Mouse (Mus musculus) neural tube, embryonic 11.5 days (tissue): ENCODE data around the gene Dnajc12. TPM values are rescaled to one million over a fixed set of nuclear protein-coding genes. Genes with fewer than 3 reads are reported as not detected.
"Not testable (repeated sequence)": the region's sequence is repeated elsewhere in the genome, so short reads cannot be mapped to it uniquely, and the experiment has no call there.

ENCODE experiments used
- ATAC-seq: fragments of 200-750 bp; cut with Nextera tagmentation; 2 replicates; pipeline ENCODE4 v1.8.0; 2017; ENCODE audit warnings: moderate number of reproducible peaks, mild to moderate bottlenecking, moderate TSS enrichment, moderate library complexity; ENCODE audit not compliant: insufficient read depth, low FRiP score, low TSS enrichment
- DNase-seq: peaks from one replicate; pipeline ENCODE4 v3.0.0-alpha.2; 2015; ENCODE audit warnings: low spot score
- H3K27ac ChIP-seq: fragments of 300-500 bp; sonication (generic); 2 replicates; pipeline ENCODE4 v1.5.1; 2014; ENCODE audit warnings: low read depth, mild to moderate bottlenecking, low read length
- H3K27me3 ChIP-seq: fragments of 300-500 bp; sonication (generic); 2 replicates; pipeline ENCODE4 v1.6.1; 2014; ENCODE audit warnings: mild to moderate bottlenecking, low read length, mixed read lengths; ENCODE audit not compliant: control insufficient read depth, insufficient read depth
- H3K36me3 ChIP-seq: fragments of 300-500 bp; sonication (generic); 2 replicates; pipeline ENCODE4 v1.6.1; 2014; ENCODE audit warnings: mild to moderate bottlenecking, low read length, moderate library complexity, mixed read lengths; ENCODE audit not compliant: control insufficient read depth, insufficient read depth
- H3K4me1 ChIP-seq: fragments of 300-500 bp; sonication (generic); 2 replicates; pipeline ENCODE4 v1.6.1; 2014; ENCODE audit warnings: low read length, mixed read lengths; ENCODE audit not compliant: control insufficient read depth, insufficient read depth
- H3K4me2 ChIP-seq: fragments of 300-500 bp; sonication (generic); 2 replicates; pipeline ENCODE4 v1.6.1; 2014; ENCODE audit warnings: low read depth, mild to moderate bottlenecking, moderate library complexity
- H3K4me3 ChIP-seq: fragments of 300-500 bp; sonication (generic); 2 replicates; pipeline ENCODE4 v1.5.1; 2014; ENCODE audit warnings: low read depth, low read length
- H3K9ac ChIP-seq: fragments of 300-500 bp; sonication (generic); 2 replicates; pipeline ENCODE4 v1.6.1; 2014; ENCODE audit warnings: mild to moderate bottlenecking, low read length
- H3K9me3 ChIP-seq: fragments of 300-500 bp; sonication (generic); 2 replicates; pipeline ENCODE4 v1.6.1; 2016; ENCODE audit warnings: low read length; ENCODE audit not compliant: control insufficient read depth
- WGBS: fragments of 180-500 bp; shearing (Covaris S2); extraction: QIAGEN DNeasy Blood & Tissue Kit; methylation state at CpG from one replicate; pipeline ENCODE4 v1.1.7; 2014; 5-methylcytosine and 5-hydroxymethylcytosine counted together
- polyA plus RNA-seq: library from polyadenylated mRNA; unstranded; fragments of >200 nt; fragmentation: Nextera tagmentation; extraction: Ambion mirVana; gene quantifications from 2 replicates; pipeline ENCODE4 v1.2.1, GENCODE M21; 2014

The Dnajc12 gene
- polyA plus RNA-seq, 1 experiment from 2014 or later, result 16.0 TPM

GRCm38 (mm10) chr10:63350666-63351065 is 31.6 kb upstream of the Dnajc12 start:
- Histone ChIP-seq H3K9me3 (no peaks in the 10 kb centered on the region), H3K36me3 (no peaks in the 10 kb centered on the region), H3K27ac (no peak overlapping the region), H3K4me1 (no peaks in the 10 kb centered on the region), H3K27me3 (no peaks in the 10 kb centered on the region), H3K4me3 (no peak overlapping the region), H3K4me2 (no peak overlapping the region), H3K9ac (no peak overlapping the region)
- DNase-seq, result no peak
- 89% methylated on average over 7 of the region's 7 CpGs for WGBS
- no peak for ATAC-seq

GRCm38 (mm10) chr10:63351099-63351498 is 31.1 kb upstream of the Dnajc12 start:
- H3K36me3 ChIP-seq, H3K27me3 ChIP-seq, ATAC-seq, H3K9ac ChIP-seq, H3K9me3 ChIP-seq, H3K4me3 ChIP-seq, H3K4me2 ChIP-seq, H3K27ac ChIP-seq, DNase-seq, H3K4me1 ChIP-seq: not testable (repeated sequence)
- 86% methylated on average over 7 of the region's 7 CpGs for WGBS

GRCm38 (mm10) chr10:63352111-63352510 is 30.1 kb upstream of the Dnajc12 start:
- Histone ChIP-seq H3K4me1 (no peaks in the 10 kb centered on the region), H3K27ac (no peak overlapping the region), H3K27me3 (no peaks in the 10 kb centered on the region), H3K36me3 (no peaks in the 10 kb centered on the region), H3K9me3 (no peaks in the 10 kb centered on the region), H3K9ac (no peak overlapping the region), H3K4me2 (no peak overlapping the region), H3K4me3 (no peak overlapping the region)
- DNase-seq, result no peak
- no peak for ATAC-seq
- WGBS, result 91% methylated on average over 5 of the region's 5 CpGs

GRCm38 (mm10) chr10:63360502-63360901 is 21.7 kb upstream of the Dnajc12 start:
- no peak overlapping the region for H3K27ac ChIP-seq
- H3K4me3 ChIP-seq, result no peak overlapping the region
- no peaks in the 10 kb centered on the region for H3K27me3 ChIP-seq
- H3K9me3 ChIP-seq, result no peaks in the 10 kb centered on the region
- no peak for DNase-seq
- H3K4me1 ChIP-seq, result no peaks in the 10 kb centered on the region
- no peak overlapping the region for H3K4me2 ChIP-seq
- no peaks in the 10 kb centered on the region for H3K36me3 ChIP-seq
- H3K9ac ChIP-seq, result no peak overlapping the region
- ATAC-seq, result no peak
- WGBS, result 76% methylated on average over 1 of the region's 1 CpGs

GRCm38 (mm10) chr10:63365918-63366455 is 16.3 kb upstream of the Dnajc12 start:
- H3K9me3 ChIP-seq, result no peaks in the 10 kb centered on the region
- no peak for ATAC-seq

GRCm38 (mm10) chr10:63367386-63367785 is 14.9 kb upstream of the Dnajc12 start:
- ATAC-seq (no peak), DNase-seq (no peak)
- Histone ChIP-seq H3K27me3 (no peaks in the 10 kb centered on the region), H3K4me1 (no peaks in the 10 kb centered on the region), H3K4me2 (no peak overlapping the region), H3K9ac (no peak overlapping the region), H3K9me3 (no peaks in the 10 kb centered on the region), H3K36me3 (no peaks in the 10 kb centered on the region), H3K27ac (no peak overlapping the region), H3K4me3 (no peak overlapping the region)
- 84% methylated on average over 6 of the region's 6 CpGs for WGBS

More at GRCm38 (mm10) chr10:63365918-63366455, 16.3 kb upstream of the Dnajc12 start:
- WGBS, result 56% methylated on average over 7 of the region's 7 CpGs
- DNase-seq, result no peak
- Histone ChIP-seq H3K9ac (no peak overlapping the region), H3K36me3 (no peaks in the 10 kb centered on the region), H3K4me1 (no peaks in the 10 kb centered on the region), H3K4me2 (no peak overlapping the region), H3K4me3 (no peak overlapping the region), H3K27ac (no peak overlapping the region), H3K27me3 (no peaks in the 10 kb centered on the region)

- H3K27me3 ChIP-seq, result no peaks in the 10 kb centered on the region
- no peaks in the 10 kb centered on the region for H3K36me3 ChIP-seq
- no peak overlapping the region for H3K4me2 ChIP-seq
- no peaks in the 10 kb centered on the region for H3K4me1 ChIP-seq
- no peak overlapping the region for H3K4me3 ChIP-seq
- 85% methylated on average over 3 of the region's 3 CpGs for WGBS
- no peak overlapping the region for H3K27ac ChIP-seq
- no peaks in the 10 kb centered on the region for H3K9me3 ChIP-seq
- ATAC-seq (no peak), DNase-seq (no peak)
- no peak overlapping the region for H3K9ac ChIP-seq
Measured at GRCm38 (mm10) chr10:63368041-63368440, 14.2 kb upstream of the Dnajc12 start.

GRCm38 (mm10) chr10:63376303-63376702 is 5.9 kb upstream of the Dnajc12 start:
- no peak for ATAC-seq
- no peak overlapping the region for H3K4me3 ChIP-seq
- no peaks in the 10 kb centered on the region for H3K27me3 ChIP-seq
- H3K9me3 ChIP-seq, result no peaks in the 10 kb centered on the region
- H3K9ac ChIP-seq, result no peak overlapping the region
- H3K27ac ChIP-seq, result no peak overlapping the region
- no peaks in the 10 kb centered on the region for H3K4me1 ChIP-seq
- no peak for DNase-seq
- 91% methylated on average over 5 of the region's 5 CpGs for WGBS
- no peak overlapping the region for H3K4me2 ChIP-seq
- no peaks in the 10 kb centered on the region for H3K36me3 ChIP-seq

- H3K9me3 ChIP-seq, result no peaks in the 10 kb centered on the region
- no peak overlapping the region for H3K4me2 ChIP-seq
- no peak overlapping the region for H3K27ac ChIP-seq
- DNase-seq, result peak; percentile 67
- peaks cover 6% of the 10 kb centered on the region for H3K4me1 ChIP-seq
- no peak overlapping the region for H3K9ac ChIP-seq
- H3K27me3 ChIP-seq, result no peaks in the 10 kb centered on the region
- 23% methylated on average over 9 of the region's 9 CpGs for WGBS
- no peak overlapping the region for H3K4me3 ChIP-seq
- H3K36me3 ChIP-seq, result no peaks in the 10 kb centered on the region
- peak; percentile 11; the same call in 1 of the 2 replicates for ATAC-seq
Measured at GRCm38 (mm10) chr10:63377468-63377867, 4.8 kb upstream of the Dnajc12 start.
